Mouse (Mus musculus): ENCODE measurements around the gene Rbm25. TPM values are rescaled to one million over a fixed set of nuclear protein-coding genes. Genes with fewer than 3 reads are reported as not detected.
A peak's percentile ranks its signal among the peaks of the same experiment; 100 is the strongest.
"Not testable (repeated sequence)": the region's sequence is repeated elsewhere in the genome, so short reads cannot be mapped to it uniquely, and the experiment has no call there.

Gene Rbm25
- polyA plus RNA-seq, 1 experiment from 2014 or later = 284 TPM

GRCm38 (mm10) chr12:83618981-83619380, 12.1 kb upstream of the Rbm25 start:
- H3K36me3 ChIP-seq = no peaks in the 10 kb centered on the region
- no peaks in the 10 kb centered on the region for H3K4me1 ChIP-seq
- WGBS = 85% methylated on average over 2 of the region's 2 CpGs
- H3K9me3 ChIP-seq (replicated peaks) = no peaks in the 10 kb centered on the region
- H3K4me3 ChIP-seq (replicated peaks) = no peak overlapping the region
- ATAC-seq (replicated peaks; ENCODE audit: low FRiP score) = no peak
- no peak overlapping the region for H3K4me2 ChIP-seq
- H3K27ac ChIP-seq = no peak overlapping the region
- H3K9ac ChIP-seq = no peak overlapping the region
- H3K27me3 ChIP-seq = no peaks in the 10 kb centered on the region

GRCm38 (mm10) chr12:83620694-83621093, 10.3 kb upstream of the Rbm25 start:
- H3K9ac ChIP-seq; H3K4me3 ChIP-seq (replicated peaks); H3K27me3 ChIP-seq; ATAC-seq (replicated peaks; ENCODE audit: low FRiP score); H3K4me1 ChIP-seq; H3K36me3 ChIP-seq; H3K27ac ChIP-seq; H3K9me3 ChIP-seq (replicated peaks): not testable (repeated sequence)
- 63% methylated on average over 23 of the region's 23 CpGs for WGBS
- peak overlapping the region; percentile 38; the same call in 1 of the 2 replicates for H3K4me2 ChIP-seq

GRCm38 (mm10) chr12:83622031-83622755, 8.8 kb upstream of the Rbm25 start:
- no peak overlapping the region for H3K4me3 ChIP-seq (replicated peaks)
- no peaks in the 10 kb centered on the region for H3K36me3 ChIP-seq
- H3K4me2 ChIP-seq = no peak overlapping the region
- H3K9ac ChIP-seq = no peak overlapping the region
- H3K27ac ChIP-seq = no peak overlapping the region
- 74% methylated on average over 6 of the region's 6 CpGs for WGBS
- H3K4me1 ChIP-seq = no peaks in the 10 kb centered on the region
- ATAC-seq (replicated peaks; ENCODE audit: low FRiP score) = no peak
- no peaks in the 10 kb centered on the region for H3K27me3 ChIP-seq
- no peaks in the 10 kb centered on the region for H3K9me3 ChIP-seq (replicated peaks)

DNA sequence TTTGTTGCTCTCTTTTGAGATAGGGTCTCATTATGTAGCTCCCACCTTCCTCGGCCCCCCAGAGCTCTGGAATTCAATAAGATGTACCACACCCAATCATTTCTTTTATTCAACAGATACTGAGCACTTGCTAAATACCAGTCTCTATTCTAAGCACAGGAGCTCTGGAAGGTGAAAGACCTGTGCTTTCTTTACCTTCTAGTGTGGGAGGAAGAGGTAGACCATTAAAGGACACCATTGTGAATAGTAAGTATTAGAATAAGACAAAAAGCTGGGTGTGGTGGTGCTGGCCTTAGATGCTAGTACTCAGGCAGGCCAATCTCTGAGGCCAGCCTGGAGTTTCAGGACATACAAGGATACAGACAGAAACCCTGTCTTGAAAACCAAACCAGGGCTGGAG, 6.7 kb upstream of the Rbm25 start:
- no peaks in the 10 kb centered on the region for H3K27me3 ChIP-seq
- no peaks in the 10 kb centered on the region for H3K36me3 ChIP-seq
- no peak for ATAC-seq (replicated peaks; ENCODE audit: low FRiP score)
- H3K9ac ChIP-seq = no peak overlapping the region
- no peak overlapping the region for H3K4me3 ChIP-seq (replicated peaks)
- 86% methylated on average over 1 of the region's 1 CpGs for WGBS
- H3K4me1 ChIP-seq = no peaks in the 10 kb centered on the region
- H3K27ac ChIP-seq = no peak overlapping the region
- no peaks in the 10 kb centered on the region for H3K9me3 ChIP-seq (replicated peaks)
- no peak overlapping the region for H3K4me2 ChIP-seq

DNA sequence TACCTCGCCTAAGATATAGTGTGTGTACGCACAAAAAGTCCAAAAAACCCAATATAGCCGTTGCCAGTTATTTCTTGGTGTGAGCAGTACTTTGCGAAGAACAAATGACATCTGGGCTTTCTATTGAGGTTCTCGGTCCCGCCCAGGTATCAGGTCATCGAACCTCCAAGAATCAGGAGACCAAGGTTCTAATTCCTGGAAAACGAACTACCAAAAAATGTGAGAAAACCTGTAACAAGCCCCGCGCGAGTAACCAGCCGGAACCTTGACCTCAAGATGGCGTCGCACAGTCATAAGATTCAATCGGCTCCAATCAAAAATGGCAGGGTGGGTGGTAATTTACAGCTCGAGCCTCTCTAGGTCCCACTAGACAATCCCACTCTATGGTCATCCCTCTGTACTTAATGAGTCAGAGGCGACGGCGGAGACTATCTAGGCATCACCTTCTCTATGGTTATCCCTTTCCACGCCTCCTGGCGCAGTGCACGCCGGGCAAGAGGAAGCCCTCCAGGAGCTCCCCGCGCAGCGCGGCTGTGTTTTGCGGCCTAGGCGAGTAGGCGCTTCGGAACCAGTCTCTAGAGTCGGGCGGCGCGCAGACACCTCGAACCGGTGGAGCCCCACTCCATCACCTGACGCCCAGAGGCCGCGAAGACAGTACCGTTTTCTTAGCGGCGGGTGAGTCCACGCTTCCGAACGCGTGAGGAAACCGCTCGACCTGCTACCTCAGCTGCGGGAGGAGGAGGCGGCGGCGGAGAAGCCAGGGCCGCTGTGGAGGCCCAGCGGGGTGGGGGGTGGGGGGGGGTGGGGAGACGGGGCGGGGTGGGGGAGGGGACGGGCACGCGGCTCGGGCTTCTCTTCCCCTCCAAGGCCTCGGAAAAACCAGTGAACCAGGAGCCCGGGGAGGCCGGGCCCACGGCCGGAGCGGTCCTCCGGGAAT, 975 bp downstream of the Rbm25 start:
- 0 out of 2 replicates have a peak, but pooled peaks cover 5% of the 10 kb centered on the region for H3K4me1 ChIP-seq
- no peaks in the 10 kb centered on the region for H3K27me3 ChIP-seq
- H3K9ac ChIP-seq = peak overlapping the region; percentile 92
- no peaks in the 10 kb centered on the region for H3K9me3 ChIP-seq (replicated peaks)
- H3K36me3 ChIP-seq = peaks cover 19% of the 10 kb centered on the region
- peak overlapping the region; percentile 94 for H3K4me3 ChIP-seq (replicated peaks)
- ATAC-seq (replicated peaks; ENCODE audit: low FRiP score) = peak; percentile 100
- WGBS = under 1% methylated on average over 59 of the region's 68 CpGs
- H3K27ac ChIP-seq = peak overlapping the region; percentile 96
- peak overlapping the region; percentile 62 for H3K4me2 ChIP-seq

GRCm38 (mm10) chr12:83632680-83633025, 1.6 kb downstream of the Rbm25 start:
- peak overlapping the region; percentile 96 for H3K27ac ChIP-seq
- ATAC-seq (replicated peaks; ENCODE audit: low FRiP score) = peak; percentile 57; the same call in 1 of the 2 replicates

GRCm38 (mm10) chr12:83633807-83634206, 2.8 kb downstream of the Rbm25 start:
- peaks cover 32% of the 10 kb centered on the region for H3K36me3 ChIP-seq
- H3K9me3 ChIP-seq (replicated peaks) = no peaks in the 10 kb centered on the region
- 40% methylated on average over 2 of the region's 2 CpGs for WGBS
- no peak for ATAC-seq (replicated peaks; ENCODE audit: low FRiP score)
- H3K4me3 ChIP-seq (replicated peaks) = peak overlapping the region; percentile 94; the same call in 1 of the 2 replicates
- H3K9ac ChIP-seq = no peak overlapping the region
- H3K27ac ChIP-seq = no peak overlapping the region
- H3K4me2 ChIP-seq = peak overlapping the region; percentile 62
- 0 out of 2 replicates have a peak, but pooled peaks cover 5% of the 10 kb centered on the region for H3K4me1 ChIP-seq
- H3K27me3 ChIP-seq = no peaks in the 10 kb centered on the region

More at GRCm38 (mm10) chr12:83632680-83633025, 1.6 kb downstream of the Rbm25 start:
- Histone ChIP-seq H3K9ac (peak overlapping the region; percentile 92), H3K4me3 (replicated peaks) (peak overlapping the region; percentile 94), H3K4me2 (peak overlapping the region; percentile 62), H3K4me1 (0 out of 2 replicates have a peak, but pooled peaks cover 5% of the 10 kb centered on the region), H3K27me3 (no peaks in the 10 kb centered on the region), H3K36me3 (peaks cover 26% of the 10 kb centered on the region), H3K9me3 (replicated peaks) (no peaks in the 10 kb centered on the region)
- whole genome bisulfite sequencing = 0% methylated on average over 20 of the region's 20 CpGs

GRCm38 (mm10) chr12:83641233-83641632, 10.2 kb downstream of the Rbm25 start:
- no peak overlapping the region for H3K27ac ChIP-seq
- no peaks in the 10 kb centered on the region for H3K9me3 ChIP-seq (replicated peaks)
- H3K27me3 ChIP-seq = no peaks in the 10 kb centered on the region
- no peak overlapping the region for H3K9ac ChIP-seq
- H3K4me3 ChIP-seq (replicated peaks) = no peak overlapping the region
- peaks cover 70% of the 10 kb centered on the region for H3K36me3 ChIP-seq
- ATAC-seq (replicated peaks; ENCODE audit: low FRiP score) = no peak
- 94% methylated on average over 2 of the region's 2 CpGs for WGBS
- no peak overlapping the region for H3K4me2 ChIP-seq
- H3K4me1 ChIP-seq = no peaks in the 10 kb centered on the region

- no peak for ATAC-seq (replicated peaks; ENCODE audit: low FRiP score)
- no peaks in the 10 kb centered on the region for H3K4me1 ChIP-seq
- no peaks in the 10 kb centered on the region for H3K27me3 ChIP-seq
- no peak overlapping the region for H3K9ac ChIP-seq
- peaks cover 66% of the 10 kb centered on the region for H3K36me3 ChIP-seq
- H3K9me3 ChIP-seq (replicated peaks) = no peaks in the 10 kb centered on the region
- H3K4me3 ChIP-seq (replicated peaks) = no peak overlapping the region
- H3K27ac ChIP-seq = no peak overlapping the region
- 81% methylated on average over 1 of the region's 1 CpGs for WGBS
- H3K4me2 ChIP-seq = no peak overlapping the region
These were observed 12.1 kb downstream of the Rbm25 start for GRCm38 (mm10) chr12:83643116-83643515.

- no peak for ATAC-seq (replicated peaks; ENCODE audit: low FRiP score)
- Histone ChIP-seq H3K9ac (no peak overlapping the region), H3K9me3 (replicated peaks) (no peaks in the 10 kb centered on the region), H3K36me3 (peaks cover 76% of the 10 kb centered on the region), H3K4me2 (no peak overlapping the region), H3K27ac (no peak overlapping the region), H3K4me3 (replicated peaks) (no peak overlapping the region), H3K4me1 (no peaks in the 10 kb centered on the region), H3K27me3 (no peaks in the 10 kb centered on the region)
- 92% methylated on average over 3 of the region's 3 CpGs for WGBS
These were observed 19.3 kb downstream of the Rbm25 start for GRCm38 (mm10) chr12:83650346-83650745.

DNA sequence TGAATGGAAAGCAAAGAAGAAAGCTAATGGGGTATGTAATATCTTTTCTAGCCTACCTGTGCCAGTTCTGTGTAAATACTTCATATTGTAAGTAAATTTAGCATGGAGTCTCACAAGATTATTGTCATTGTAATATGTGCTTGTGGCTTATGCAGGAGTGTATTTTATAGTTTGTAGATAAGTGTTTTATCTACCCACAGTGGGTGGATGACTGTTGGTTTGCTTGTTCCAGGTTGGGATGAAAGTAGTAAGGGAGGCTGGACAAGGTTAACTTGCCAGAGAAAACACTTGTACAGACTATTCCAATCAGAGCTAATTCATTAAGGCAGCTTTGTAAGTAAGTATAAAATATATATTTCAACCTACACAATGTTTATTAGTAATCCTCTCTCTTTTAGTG, 20.4 kb downstream of the Rbm25 start:
- no peaks in the 10 kb centered on the region for H3K27me3 ChIP-seq
- no peak overlapping the region for H3K27ac ChIP-seq
- peaks cover 76% of the 10 kb centered on the region for H3K36me3 ChIP-seq
- H3K4me3 ChIP-seq (replicated peaks) = no peak overlapping the region
- ATAC-seq (replicated peaks; ENCODE audit: low FRiP score) = no peak
- H3K4me1 ChIP-seq = no peaks in the 10 kb centered on the region
- H3K9ac ChIP-seq = no peak overlapping the region
- H3K9me3 ChIP-seq (replicated peaks) = no peaks in the 10 kb centered on the region
- H3K4me2 ChIP-seq = no peak overlapping the region

DNA sequence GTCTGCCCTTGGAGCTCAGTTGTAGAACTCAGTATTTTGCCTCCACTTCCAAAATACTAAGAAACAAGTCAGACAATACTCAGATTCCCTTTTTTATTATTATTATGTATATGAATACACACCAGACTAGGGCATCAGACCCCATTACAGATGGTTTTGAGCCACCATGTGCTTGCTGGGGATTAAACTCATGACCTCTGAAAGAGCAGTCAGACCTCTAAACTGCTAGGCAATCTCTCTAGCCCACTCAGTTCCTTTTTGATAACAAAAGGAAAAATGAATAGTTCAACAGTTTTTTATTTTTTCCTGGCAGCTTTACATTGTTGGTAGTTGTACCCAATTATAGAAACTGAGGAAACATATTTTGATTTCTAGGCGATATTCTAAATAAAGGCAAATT, 54.4 kb downstream of the Rbm25 start:
- H3K9me3 ChIP-seq (replicated peaks) = no peaks in the 10 kb centered on the region
- no peak overlapping the region for H3K27ac ChIP-seq
- H3K4me2 ChIP-seq = no peak overlapping the region
- no peak for ATAC-seq (replicated peaks; ENCODE audit: low FRiP score)
- H3K9ac ChIP-seq = no peak overlapping the region
- H3K27me3 ChIP-seq = no peaks in the 10 kb centered on the region
- no peak overlapping the region for H3K4me3 ChIP-seq (replicated peaks)
- WGBS = 92% methylated on average over 1 of the region's 1 CpGs
- peaks cover 26% of the 10 kb centered on the region for H3K36me3 ChIP-seq
- H3K4me1 ChIP-seq = peaks cover 24% of the 10 kb centered on the region

All from kidney, embryonic 15.5 days (tissue).